Mouse (Mus musculus) monocyte, adult 59 days (primary cell): ENCODE data around the gene Fntb. TPM values are rescaled to one million over a fixed set of nuclear protein-coding genes. Genes with fewer than 3 reads are reported as not detected.

Source experiments
- total RNA-seq, 2 experiments: library from RNA; stranded (reverse); gene quantifications; one replicate each; pipeline ENCODE4 v1.2.4; 2023

Fntb gene
- total RNA-seq, result 1 to 10 TPM; 2.3 to 3.5 TPM

DNA sequence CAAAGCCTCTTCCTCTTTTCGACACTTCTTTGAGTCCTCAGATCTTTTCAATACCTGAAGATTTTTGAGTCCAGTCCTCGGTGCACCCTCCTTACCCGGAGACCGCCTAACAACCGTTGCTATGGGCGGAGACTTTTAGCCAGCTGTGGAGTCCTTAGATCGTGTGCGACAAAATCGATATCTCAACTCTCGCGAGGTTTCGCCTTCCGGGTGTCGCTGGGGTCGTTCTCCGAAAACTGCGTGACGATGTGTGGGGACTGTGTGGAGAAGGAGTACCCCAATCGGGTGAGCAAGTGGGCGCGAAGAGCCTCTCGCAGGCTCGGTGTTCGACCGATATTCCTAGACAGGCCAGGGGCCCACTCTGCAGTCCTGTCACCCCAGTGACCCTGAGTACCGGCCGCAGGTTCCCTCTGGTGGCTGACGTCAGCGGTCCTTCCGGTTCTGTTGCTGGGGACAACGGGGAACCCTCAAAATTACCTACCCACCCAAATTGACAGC is at the start of gene Fntb, which contains the start of gene Churc1:
TSS of gene Fntb (plus strand) at position 236 of the 498 bp plus-strand sequence.
TSS of gene Churc1 (plus strand) at position 185 of the 498 bp plus-strand sequence.

GRCm38 (mm10) chr12:76795350-76795749 is 30.0 kb downstream of the Fntb start, which contains the start of gene Gpx2:
TSS of gene Gpx2 (minus strand) at chr12:76795554.

GRCm38 (mm10) chr12:76822651-76823041 is 57.3 kb downstream of the Fntb start, which contains the start of gene Rab15:
TSS of gene Rab15 (minus strand) at chr12:76822908.

DNA sequence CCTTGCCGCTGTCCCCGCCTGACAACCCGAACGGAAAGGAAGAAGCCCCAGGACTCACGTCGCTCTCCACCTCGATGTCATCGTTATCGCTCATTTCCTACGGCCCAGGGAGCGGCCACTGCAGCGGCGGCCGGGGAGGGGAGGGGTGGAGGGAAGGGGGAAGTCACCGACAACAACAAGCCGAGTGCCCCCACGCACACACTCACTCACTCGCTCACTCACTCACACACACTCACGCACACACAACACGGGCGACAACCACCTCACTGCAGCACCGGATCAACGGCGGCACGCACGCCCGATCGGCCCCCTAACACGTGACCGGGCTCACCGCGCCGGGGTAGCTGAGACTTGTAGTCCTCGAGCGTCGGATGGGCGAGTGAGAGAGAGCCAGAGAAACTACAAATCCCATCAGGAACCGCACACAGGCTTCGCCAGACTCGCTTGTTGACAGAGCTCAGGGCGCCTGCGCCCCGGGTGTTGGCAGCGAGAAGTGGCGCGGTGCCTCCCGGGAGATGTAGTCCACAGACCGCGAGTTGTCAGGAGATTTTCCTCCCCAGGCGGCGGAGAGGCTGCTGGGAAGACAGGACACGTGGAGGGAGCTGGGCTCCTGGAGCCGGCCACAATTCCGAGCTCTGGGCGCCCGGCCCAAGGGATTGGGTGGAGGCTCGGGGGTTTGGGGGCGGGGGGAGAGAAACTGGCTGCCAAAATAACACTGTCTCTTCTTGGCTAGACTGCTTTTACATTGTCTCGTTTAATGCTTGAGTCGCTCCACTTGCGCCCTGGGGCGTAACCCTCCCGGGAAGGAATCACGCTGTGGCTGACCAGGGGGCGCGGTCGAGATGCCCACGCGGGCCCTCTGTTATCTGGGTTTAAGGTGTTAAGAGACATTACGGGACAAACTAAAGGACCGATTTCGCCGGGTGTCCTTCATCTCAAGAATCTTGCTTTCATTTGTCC is 196.8 kb downstream of the Fntb start, which contains the start of gene Max:
TSS of gene Max (minus strand) at position 270 of the 960 bp plus-strand sequence.

Other genes with a start within 250 kb of the Fntb start
- gene Plekhg3, start 234.7 kb upstream of the Fntb start, total RNA-seq, result 100 to 1,000 TPM; 112 to 121 TPM
- gene Sptb, start 55.0 kb upstream of the Fntb start, total RNA-seq, result under 1 TPM in 1 of 2 experiments, not detected in 1; 0.10 TPM
- 10 to 100 TPM; 23.5 to 24.5 TPM for gene Churc1, start 51 bp upstream of the Fntb start, total RNA-seq
- not detected for gene Gpx2, start 30.0 kb downstream of the Fntb start, total RNA-seq
- gene Rab15, start 57.3 kb downstream of the Fntb start, total RNA-seq, result not detected
- 100 to 1,000 TPM; 144 to 148 TPM for gene Max, start 196.6 kb downstream of the Fntb start, total RNA-seq